Mouse (Mus musculus) liver, embryonic 14.5 days (tissue): ENCODE measurements around the gene Arsg. TPM values are rescaled to one million over a fixed set of nuclear protein-coding genes. Genes with fewer than 3 reads are reported as not detected.

ENCODE experiments used
- ATAC-seq: fragments of 200-750 bp; cut with Nextera tagmentation; 2 replicates; pipeline ENCODE4 v1.8.0; 2017; ENCODE audit warnings: moderate number of reproducible peaks, mild to moderate bottlenecking, moderate library complexity; ENCODE audit not compliant: insufficient read depth
- DNase-seq, 3 experiments: peaks; one replicate each; pipeline ENCODE4 v3.0.0-alpha.2; 2012 to 2013; ENCODE audit warnings: low read depth in 3 of 3, low spot score in 3 of 3
- H3K27ac ChIP-seq: fragments of 300-500 bp; sonication (generic); 2 replicates; pipeline ENCODE4 v1.5.1; 2014; ENCODE audit warnings: moderate library complexity, mild to moderate bottlenecking, control low read depth, inconsistent platforms
- H3K27me3 ChIP-seq: fragments of 300-500 bp; sonication (generic); 2 replicates; pipeline ENCODE4 v1.6.1; 2014; ENCODE audit warnings: mild to moderate bottlenecking, low read length, moderate library complexity; ENCODE audit not compliant: control insufficient read depth, insufficient read depth
- H3K36me3 ChIP-seq: fragments of 300-500 bp; sonication (generic); replicated peaks from 2 replicates; pipeline ENCODE4 v1.6.1; 2014; ENCODE audit warnings: low read depth; ENCODE audit not compliant: control insufficient read depth, insufficient read depth
- H3K4me1 ChIP-seq, 2 experiments: fragments of 200-500 bp in 1 of 2; fragments of 300-500 bp in 1 of 2; sonication (generic) in 1 of 2; replicated peaks; 2 replicates each; pipeline ENCODE4 v1.6.1; 2012 to 2014; ENCODE audit warnings: antibody characterized with exemption in 1 of 2, inconsistent platforms in 1 of 2, low read length in 1 of 2; ENCODE audit not compliant: control insufficient read depth in 2 of 2, insufficient read depth in 2 of 2
- H3K4me2 ChIP-seq: fragments of 300-500 bp; sonication (generic); 2 replicates; pipeline ENCODE4 v1.6.1; 2014; ENCODE audit warnings: low read depth, mild to moderate bottlenecking, control low read depth, moderate library complexity
- H3K4me3 ChIP-seq, 2 experiments: fragments of 200-500 bp in 1 of 2; fragments of 300-500 bp in 1 of 2; sonication (generic) in 1 of 2; 2 replicates each; pipeline ENCODE4 v1.5.1; 2012 to 2014; ENCODE audit warnings: low read depth in 2 of 2, low read length in 2 of 2, mild to moderate bottlenecking in 2 of 2, control low read depth in 1 of 2, inconsistent platforms in 1 of 2, moderate library complexity in 1 of 2; ENCODE audit not compliant: insufficient read depth in 1 of 2
- H3K9ac ChIP-seq: fragments of 300-500 bp; sonication (generic); replicated peaks from 2 replicates; pipeline ENCODE4 v1.6.1; 2014; ENCODE audit warnings: mild to moderate bottlenecking, control low read depth, moderate library complexity
- H3K9me3 ChIP-seq: fragments of 300-500 bp; sonication (generic); 2 replicates; pipeline ENCODE4 v1.6.1; 2016; ENCODE audit warnings: low read length, mixed read lengths; ENCODE audit not compliant: control insufficient read depth
- CTCF ChIP-seq: IDR thresholded peaks from 2 replicates; pipeline ENCODE4 v1.5.1; 2016; ENCODE audit warnings: antibody characterized with exemption, low read depth, control low read depth
- EP300 ChIP-seq: IDR thresholded peaks from 2 replicates; pipeline ENCODE4 v1.6.1; 2016; ENCODE audit warnings: antibody characterized with exemption, low read depth
- whole genome bisulfite sequencing: fragments of 180-500 bp; shearing (Covaris S2); extraction: QIAGEN DNeasy Blood & Tissue Kit; methylation state at CpG from one replicate; pipeline ENCODE4 v1.1.7; 2014; ENCODE audit not compliant: insufficient replicate concordance; 5-methylcytosine and 5-hydroxymethylcytosine counted together
- polyA plus RNA-seq, 2 experiments: library from polyadenylated mRNA; depleted of rRNA in 1 of 2; stranded (reverse) in 1 of 2; unstranded in 1 of 2; fragments of >200 nt; fragmentation: Nextera tagmentation in 1 of 2; extraction: Ambion mirVana in 1 of 2; gene quantifications; 2 replicates each; pipeline versions ENCODE4 v1.2.1 to v1.2.3; 2012 to 2014

The Arsg gene
- polyA plus RNA-seq, 2 experiments: 2.3 to 3.8 TPM

- H3K27me3 ChIP-seq: no peaks in the 10 kb centered on the region
- H3K36me3 ChIP-seq: no peaks in the 10 kb centered on the region
- no peak overlapping the region for H3K4me3 ChIP-seq
- no peak for ATAC-seq
- H3K9me3 ChIP-seq: no peaks in the 10 kb centered on the region
- 80% methylated on average over 4 of the region's 4 CpGs for WGBS
- peaks cover 24 to 26% of the 10 kb centered on the region in 2 experiments for H3K4me1 ChIP-seq
- no peak for DNase-seq
- TF ChIP-seq EP300: no peak
- no peak for TF ChIP-seq CTCF
- no peak overlapping the region for H3K4me2 ChIP-seq
- H3K9ac ChIP-seq: no peak overlapping the region
- no peak overlapping the region for H3K27ac ChIP-seq
Observed at GRCm38 (mm10) chr11:109563708-109564107, 90.5 kb downstream of the Arsg start.

- WGBS: 80% methylated on average over 15 of the region's 15 CpGs
- Histone ChIP-seq H3K36me3 (no peaks in the 10 kb centered on the region), H3K27me3 (no peaks in the 10 kb centered on the region), H3K9ac (no peak overlapping the region), H3K4me2 (no peak overlapping the region), H3K4me1 (peaks cover 15 to 17% of the 10 kb centered on the region in 2 experiments), H3K27ac (no peak overlapping the region), H3K9me3 (no peaks in the 10 kb centered on the region), H3K4me3 (no peak overlapping the region)
- DNase-seq (no peak), ATAC-seq (no peak)
- TF ChIP-seq EP300 (no peak), CTCF (no peak)
Observed at GRCm38 (mm10) chr11:109564466-109565214, 91.5 kb downstream of the Arsg start.

- peaks cover 0 to 2% of the 10 kb centered on the region in 2 experiments; a peak in 2 of 4 replicates for H3K4me1 ChIP-seq
- ATAC-seq: no peak
- WGBS: 70% methylated on average over 12 of the region's 12 CpGs
- no peaks in the 10 kb centered on the region for H3K9me3 ChIP-seq
- H3K4me3 ChIP-seq: no peak overlapping the region
- DNase-seq: no peak
- H3K27ac ChIP-seq: no peak overlapping the region
- H3K4me2 ChIP-seq: no peak overlapping the region
- no peak for TF ChIP-seq EP300
- no peak for TF ChIP-seq CTCF
- no peaks in the 10 kb centered on the region for H3K27me3 ChIP-seq
- H3K9ac ChIP-seq: no peak overlapping the region
- H3K36me3 ChIP-seq: no peaks in the 10 kb centered on the region; the same call in 1 of the 2 replicates
Observed at GRCm38 (mm10) chr11:109569007-109569618, 95.9 kb downstream of the Arsg start.

- WGBS: 55% methylated on average over 7 of the region's 7 CpGs
- H3K9ac ChIP-seq: no peak overlapping the region
- H3K27ac ChIP-seq: no peak overlapping the region
- H3K4me3 ChIP-seq: no peak overlapping the region
- no peak for DNase-seq
- H3K4me2 ChIP-seq: no peak overlapping the region
- no peak for ATAC-seq
- H3K4me1 ChIP-seq: peaks cover 0 to 1% of the 10 kb centered on the region in 2 experiments; a peak in 2 of 4 replicates
- no peaks in the 10 kb centered on the region for H3K27me3 ChIP-seq
- H3K9me3 ChIP-seq: no peaks in the 10 kb centered on the region
- H3K36me3 ChIP-seq: no peaks in the 10 kb centered on the region; the same call in 1 of the 2 replicates
- no peak for TF ChIP-seq EP300
- TF ChIP-seq CTCF: no peak
Observed at GRCm38 (mm10) chr11:109569809-109570208, 96.6 kb downstream of the Arsg start.

- H3K9me3 ChIP-seq: no peaks in the 10 kb centered on the region
- no peak overlapping the region for H3K9ac ChIP-seq
- H3K27ac ChIP-seq: no peak overlapping the region
- TF ChIP-seq CTCF (no peak), EP300 (no peak)
- no peaks in the 10 kb centered on the region for H3K27me3 ChIP-seq
- peaks cover 9% of the 10 kb centered on the region; the same call in 1 of the 2 replicates for H3K36me3 ChIP-seq
- no peaks in the 10 kb centered on the region for H3K4me1 ChIP-seq
- 73% methylated on average over 11 of the region's 11 CpGs for WGBS
- ATAC-seq: no peak
- DNase-seq: no peak
- no peak overlapping the region for H3K4me2 ChIP-seq
- H3K4me3 ChIP-seq: no peak overlapping the region
Observed at GRCm38 (mm10) chr11:109572051-109572450, 98.9 kb downstream of the Arsg start.
